Mouse (Mus musculus) embryonic facial prominence, embryonic 11.5 days (tissue): Measurements from ENCODE around the gene Fam234b. TPM values are rescaled to one million over a fixed set of nuclear protein-coding genes. Genes with fewer than 3 reads are reported as not detected.

ENCODE experiments used
- ATAC-seq: fragments of 200-750 bp; cut with Nextera tagmentation; replicated peaks from 2 replicates; pipeline ENCODE4 v1.8.0; 2017; ENCODE audit warnings: low read depth; ENCODE audit not compliant: insufficient number of reproducible peaks, low FRiP score, low TSS enrichment
- DNase-seq: peaks from one replicate; pipeline ENCODE4 v3.0.0-alpha.2; 2015; ENCODE audit warnings: low spot score
- H3K27ac ChIP-seq: fragments of 300-500 bp; sonication (generic); replicated peaks from 2 replicates; pipeline ENCODE4 v1.5.1; 2014; ENCODE audit warnings: mild to moderate bottlenecking, low read depth, low read length, control low read depth
- H3K27me3 ChIP-seq: fragments of 300-500 bp; sonication (generic); 2 replicates; pipeline ENCODE4 v1.6.1; 2014; ENCODE audit warnings: mild to moderate bottlenecking, low read length, moderate library complexity, mixed read lengths; ENCODE audit not compliant: control insufficient read depth, insufficient read depth
- H3K36me3 ChIP-seq: fragments of 300-500 bp; sonication (generic); replicated peaks from 2 replicates; pipeline ENCODE4 v1.6.1; 2014; ENCODE audit warnings: low read depth, mild to moderate bottlenecking, low read length, moderate library complexity, mixed read lengths; ENCODE audit not compliant: control insufficient read depth, insufficient read depth
- H3K4me1 ChIP-seq: fragments of 300-500 bp; sonication (generic); 2 replicates; pipeline ENCODE4 v1.6.1; 2014; ENCODE audit warnings: low read length, mixed read lengths; ENCODE audit not compliant: control insufficient read depth, insufficient read depth
- H3K4me2 ChIP-seq: fragments of 300-500 bp; sonication (generic); 2 replicates; pipeline ENCODE4 v1.6.1; 2014; ENCODE audit warnings: low read depth, mild to moderate bottlenecking, control low read depth, low read length, moderate library complexity
- H3K4me3 ChIP-seq: fragments of 300-500 bp; sonication (generic); 2 replicates; pipeline ENCODE4 v1.5.1; 2014; ENCODE audit warnings: low read depth, low read length, control low read depth
- H3K9ac ChIP-seq: fragments of 300-500 bp; sonication (generic); replicated peaks from 2 replicates; pipeline ENCODE4 v1.6.1; 2014; ENCODE audit warnings: mild to moderate bottlenecking, control low read depth, low read length
- H3K9me3 ChIP-seq: fragments of 300-500 bp; sonication (generic); replicated peaks from 2 replicates; pipeline ENCODE4 v1.6.1; 2016; ENCODE audit warnings: mild to moderate bottlenecking, low read length, inconsistent platforms, mixed read lengths; ENCODE audit not compliant: control insufficient read depth
- WGBS: fragments of 180-500 bp; shearing (Covaris S2); extraction: QIAGEN DNeasy Blood & Tissue Kit; methylation state at CpG from one replicate; pipeline ENCODE4 v1.1.7; 2014; 5-methylcytosine and 5-hydroxymethylcytosine counted together
- polyA plus RNA-seq: library from polyadenylated mRNA; unstranded; fragments of >200 nt; fragmentation: Nextera tagmentation; extraction: Ambion mirVana; gene quantifications from 2 replicates; pipeline ENCODE4 v1.2.1, GENCODE M21; 2014

Fam234b gene
- polyA plus RNA-seq, 1 experiment from 2014 or later, result 25.0 TPM

DNA sequence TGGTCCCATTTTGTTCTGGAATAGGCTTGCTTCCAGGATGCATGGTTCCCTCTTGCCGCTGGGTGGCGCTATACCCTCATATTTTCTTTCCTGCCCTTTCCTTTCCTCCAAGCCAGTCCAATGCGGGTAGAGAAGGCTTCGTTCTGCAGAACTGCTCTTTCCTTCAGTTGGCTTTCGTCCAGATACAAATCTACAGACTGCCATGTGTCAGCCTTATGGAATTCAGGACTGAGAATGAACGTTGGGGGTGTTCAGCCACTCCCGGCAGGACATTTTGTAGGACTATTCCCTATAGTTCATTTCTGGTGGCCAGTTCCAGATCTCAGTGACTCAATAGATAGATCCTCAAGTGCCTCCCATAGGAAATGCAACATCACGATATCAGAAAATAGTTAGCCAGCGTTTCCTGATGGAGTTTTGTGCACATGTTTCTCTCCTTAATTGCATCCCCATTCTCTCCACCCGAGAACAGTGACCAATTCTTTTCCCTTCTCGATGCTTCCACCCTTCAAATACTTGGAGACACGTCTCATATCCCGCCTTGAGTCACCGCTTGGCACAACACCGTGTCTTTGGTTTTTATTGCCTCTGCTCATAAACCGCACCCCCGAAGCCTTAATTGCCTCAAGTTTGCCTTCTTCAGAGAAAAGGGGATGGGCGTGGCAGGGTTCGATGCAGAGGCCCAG is 52.2 kb downstream of the Fam234b start:
- no peaks in the 10 kb centered on the region; the same call in 1 of the 2 replicates for H3K27me3 ChIP-seq
- peaks cover 3% of the 10 kb centered on the region for H3K4me1 ChIP-seq
- H3K9me3 ChIP-seq, result no peaks in the 10 kb centered on the region
- no peak overlapping the region for H3K4me3 ChIP-seq
- 62% methylated on average over 19 of the region's 19 CpGs for WGBS
- no peak overlapping the region for H3K27ac ChIP-seq
- H3K4me2 ChIP-seq, result no peak overlapping the region
- no peaks in the 10 kb centered on the region for H3K36me3 ChIP-seq
- H3K9ac ChIP-seq, result no peak overlapping the region
- DNase-seq (peak; percentile 77), ATAC-seq (peak; percentile 45; the same call in 1 of the 2 replicates)

DNA sequence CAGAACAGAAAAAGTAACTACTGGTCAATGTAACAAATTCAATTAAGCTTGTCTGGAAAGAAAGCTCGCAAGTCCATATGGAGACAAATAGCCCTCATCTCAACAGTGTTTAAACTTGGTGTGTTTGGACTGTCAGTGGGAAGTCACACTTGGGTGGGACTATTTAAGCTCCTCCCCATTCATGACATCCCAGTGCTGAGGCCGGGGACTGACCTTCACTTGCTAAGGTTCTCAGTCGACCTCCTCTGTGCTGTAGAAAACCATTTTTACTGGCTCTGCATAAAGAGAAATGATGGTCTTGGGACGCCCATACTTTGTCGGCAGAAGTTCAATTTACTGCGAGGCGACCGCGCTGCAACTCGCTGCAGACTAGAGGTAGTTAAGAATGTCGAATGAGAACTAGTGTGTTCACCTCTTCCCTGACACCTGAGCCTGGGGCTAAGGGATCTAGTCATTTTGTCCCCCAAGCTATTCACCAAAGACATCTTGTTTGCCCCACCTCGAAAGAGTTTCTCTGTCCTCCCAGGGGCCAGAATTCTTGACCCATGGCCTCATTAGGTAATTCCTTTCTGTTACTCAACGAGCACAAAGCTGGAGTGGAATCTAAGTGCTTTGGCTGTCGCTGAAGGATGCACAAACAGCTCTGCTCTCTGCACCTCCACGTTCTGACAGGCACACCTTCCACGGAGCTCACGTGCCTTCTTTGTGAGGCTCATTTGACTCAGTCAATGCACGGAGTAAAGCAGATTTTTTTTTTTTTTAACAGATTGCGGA is 53.3 kb downstream of the Fam234b start:
- no peaks in the 10 kb centered on the region; the same call in 1 of the 2 replicates for H3K27me3 ChIP-seq
- H3K9ac ChIP-seq, result no peak overlapping the region
- H3K4me2 ChIP-seq, result no peak overlapping the region
- WGBS, result 66% methylated on average over 19 of the region's 19 CpGs
- H3K9me3 ChIP-seq, result no peaks in the 10 kb centered on the region
- H3K4me1 ChIP-seq, result peaks cover 3% of the 10 kb centered on the region
- no peak overlapping the region for H3K4me3 ChIP-seq
- no peak overlapping the region for H3K27ac ChIP-seq
- ATAC-seq, result no peak
- no peaks in the 10 kb centered on the region for H3K36me3 ChIP-seq
- DNase-seq, result no peak

DNA sequence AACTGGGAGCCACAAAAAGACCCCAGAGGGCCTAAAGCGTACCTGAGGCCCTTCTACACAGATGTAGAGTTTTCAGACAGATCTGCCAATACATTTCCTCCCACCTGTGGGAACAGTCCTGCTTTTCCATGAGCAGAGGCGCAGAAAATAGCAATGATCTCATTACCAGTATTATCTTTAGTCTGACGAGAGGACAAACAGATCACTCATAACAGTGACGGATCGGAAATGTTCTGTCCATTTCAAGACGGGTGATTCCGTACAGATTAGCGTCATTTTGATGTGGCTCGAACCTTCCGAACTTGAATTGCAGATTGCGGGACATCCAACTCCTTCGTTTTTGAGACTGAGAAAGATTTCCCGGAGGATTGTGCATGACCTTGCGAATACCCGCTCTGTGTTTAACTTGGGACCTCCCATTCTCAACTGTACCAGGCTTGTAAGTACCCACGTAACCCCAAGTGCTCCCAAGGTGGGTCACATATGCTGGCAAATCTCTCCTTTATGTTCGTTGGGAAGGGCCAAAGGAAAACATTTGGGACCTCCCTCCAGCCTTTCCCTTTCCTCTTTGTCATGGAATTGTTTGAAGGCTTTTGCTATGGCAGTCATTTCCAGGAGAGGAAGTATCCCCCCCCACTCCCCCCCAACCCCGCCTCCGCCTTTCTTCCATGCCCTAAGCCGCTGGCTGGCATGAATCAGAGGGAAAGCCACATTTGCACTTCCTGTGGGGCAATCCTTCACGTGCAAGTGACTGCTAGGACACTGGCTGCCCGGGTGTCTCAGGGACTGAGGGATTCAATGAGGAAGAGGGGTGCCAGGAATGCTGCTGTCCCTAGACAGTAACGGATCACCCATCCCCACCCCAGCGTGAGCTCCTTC is 54.3 kb downstream of the Fam234b start:
- Histone ChIP-seq H3K27me3 (no peaks in the 10 kb centered on the region; the same call in 1 of the 2 replicates), H3K9ac (peak overlapping the region; percentile 43), H3K27ac (peak overlapping the region; percentile 62), H3K4me3 (peak overlapping the region; percentile 19), H3K36me3 (no peaks in the 10 kb centered on the region), H3K9me3 (no peaks in the 10 kb centered on the region), H3K4me1 (peaks cover 3% of the 10 kb centered on the region), H3K4me2 (peak overlapping the region; percentile 39)
- 49% methylated on average over 24 of the region's 24 CpGs for WGBS
- ATAC-seq (no peak), DNase-seq (peak; percentile 28)

DNA sequence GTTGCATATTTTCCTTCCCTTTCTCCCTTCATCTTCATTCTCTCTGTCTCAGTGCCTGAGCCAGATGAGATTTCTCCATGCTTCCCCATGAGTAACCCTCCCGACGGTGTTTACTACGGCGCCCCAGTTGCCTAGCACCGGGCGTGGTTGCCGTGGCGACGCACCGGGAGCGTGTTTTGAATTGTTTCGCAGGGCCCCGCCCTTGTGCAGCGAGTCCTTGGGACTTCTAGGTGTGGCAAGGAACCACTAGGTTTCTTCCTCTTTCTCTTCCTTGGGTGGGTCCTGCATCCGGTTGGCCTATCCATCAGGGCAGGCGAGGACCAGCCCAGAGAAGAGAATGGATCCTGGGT is 54.9 kb downstream of the Fam234b start:
- Histone ChIP-seq H3K27ac (peak overlapping the region; percentile 62), H3K9me3 (no peaks in the 10 kb centered on the region), H3K27me3 (no peaks in the 10 kb centered on the region; the same call in 1 of the 2 replicates), H3K9ac (peak overlapping the region; percentile 43), H3K36me3 (no peaks in the 10 kb centered on the region), H3K4me3 (peak overlapping the region; percentile 19), H3K4me2 (peak overlapping the region; percentile 39), H3K4me1 (peaks cover 3% of the 10 kb centered on the region)
- 4% methylated on average over 16 of the region's 16 CpGs for WGBS
- DNase-seq (peak; percentile 85), ATAC-seq (peak; percentile 85)

DNA sequence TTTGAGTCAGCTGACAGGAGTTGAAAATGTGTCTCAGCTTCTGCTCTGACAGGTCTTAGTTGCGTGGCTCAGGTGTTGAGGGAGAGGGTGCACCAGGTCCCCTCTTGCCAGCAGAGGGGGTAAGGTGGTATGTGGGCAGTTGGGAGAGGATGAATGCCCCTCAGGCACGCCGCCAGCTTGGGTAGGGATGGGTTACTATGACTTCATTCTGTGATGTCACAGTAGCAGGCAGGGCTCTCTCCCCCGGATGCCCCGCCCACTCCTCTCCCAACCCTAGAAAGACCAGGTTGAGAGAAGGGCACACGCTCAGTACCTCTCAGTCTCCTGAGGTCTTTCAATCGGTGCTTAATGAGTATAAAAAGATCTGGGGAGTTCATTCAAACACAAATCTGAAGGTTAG is 56.4 kb downstream of the Fam234b start, which contains the start of gene Gsg1:
TSS of gene Gsg1 (minus strand) at position 199 of the 400 bp plus-strand sequence.
- no peak within 1 kb of the TSS for H3K9ac ChIP-seq
- no peaks in the 10 kb centered on the region for H3K36me3 ChIP-seq
- no peak for ATAC-seq
- no peak for DNase-seq
- H3K4me3 ChIP-seq, result no peak within 1 kb of the TSS
- no peaks in the 10 kb centered on the region for H3K9me3 ChIP-seq
- no peaks in the 10 kb centered on the region; the same call in 1 of the 2 replicates for H3K27me3 ChIP-seq
- H3K4me2 ChIP-seq, result no peak within 1 kb of the TSS
- no peak within 1 kb of the TSS for H3K27ac ChIP-seq
- WGBS, result 85% methylated on average over 7 of the region's 7 CpGs
- peaks cover 3% of the 10 kb centered on the region for H3K4me1 ChIP-seq

DNA sequence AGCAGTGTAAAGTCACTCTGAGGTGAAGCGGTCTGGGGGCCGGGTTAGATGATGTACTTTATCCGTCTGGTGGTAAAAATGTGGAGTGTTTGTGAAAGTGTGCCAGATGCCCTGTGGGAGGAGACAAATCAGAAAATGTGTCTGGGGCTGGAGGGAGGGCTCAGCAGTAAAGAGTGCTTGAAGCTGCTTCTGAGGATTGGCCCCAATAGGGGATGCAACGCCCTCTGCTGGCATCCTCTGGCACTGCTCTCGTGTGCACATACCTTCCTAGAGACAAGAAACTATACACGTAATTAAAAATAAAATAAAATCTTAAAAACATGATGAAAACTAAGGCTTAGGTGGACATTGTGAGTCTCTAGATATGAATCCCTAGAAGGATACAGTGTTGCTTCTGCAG is 62.7 kb downstream of the Fam234b start:
- Histone ChIP-seq H3K9me3 (no peaks in the 10 kb centered on the region), H3K27ac (no peak overlapping the region), H3K4me2 (no peak overlapping the region), H3K4me3 (no peak overlapping the region), H3K9ac (no peak overlapping the region), H3K4me1 (no peaks in the 10 kb centered on the region), H3K27me3 (no peaks in the 10 kb centered on the region), H3K36me3 (no peaks in the 10 kb centered on the region)
- 91% methylated on average over 6 of the region's 6 CpGs for WGBS
- ATAC-seq, result no peak
- DNase-seq, result no peak

DNA sequence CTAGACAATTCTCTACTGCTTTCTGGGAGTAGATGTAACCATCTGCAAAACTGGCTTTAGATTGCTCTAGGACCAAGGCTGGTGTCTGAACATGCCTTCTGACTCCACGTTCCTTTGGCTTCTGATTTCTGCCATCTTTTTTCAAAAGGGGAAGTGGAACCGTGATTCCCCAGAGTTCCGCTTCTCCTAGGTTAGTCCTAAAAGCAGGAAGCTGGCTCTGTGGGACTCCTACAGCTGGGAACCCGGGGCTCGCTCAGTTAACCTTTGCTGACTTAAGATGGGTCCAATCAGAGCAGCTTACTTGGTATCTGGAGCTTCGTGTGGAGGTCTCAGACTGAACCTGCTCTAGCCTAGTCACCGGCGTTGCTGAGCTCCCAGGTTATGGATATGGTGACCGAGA is 63.3 kb downstream of the Fam234b start:
- Histone ChIP-seq H3K9me3 (no peaks in the 10 kb centered on the region), H3K9ac (no peak overlapping the region), H3K4me2 (no peak overlapping the region), H3K4me1 (no peaks in the 10 kb centered on the region), H3K36me3 (no peaks in the 10 kb centered on the region), H3K27ac (no peak overlapping the region), H3K27me3 (no peaks in the 10 kb centered on the region), H3K4me3 (no peak overlapping the region)
- no peak for DNase-seq
- WGBS, result 90% methylated on average over 9 of the region's 9 CpGs
- ATAC-seq, result no peak
